Mouse (Mus musculus): ENCODE results near the gene Brd3. TPM values are rescaled to one million over a fixed set of nuclear protein-coding genes. Genes with fewer than 3 reads are reported as not detected.

Brd3 gene
- polyA plus RNA-seq, 1 experiment from 2014 or later = 26.2 TPM

DNA sequence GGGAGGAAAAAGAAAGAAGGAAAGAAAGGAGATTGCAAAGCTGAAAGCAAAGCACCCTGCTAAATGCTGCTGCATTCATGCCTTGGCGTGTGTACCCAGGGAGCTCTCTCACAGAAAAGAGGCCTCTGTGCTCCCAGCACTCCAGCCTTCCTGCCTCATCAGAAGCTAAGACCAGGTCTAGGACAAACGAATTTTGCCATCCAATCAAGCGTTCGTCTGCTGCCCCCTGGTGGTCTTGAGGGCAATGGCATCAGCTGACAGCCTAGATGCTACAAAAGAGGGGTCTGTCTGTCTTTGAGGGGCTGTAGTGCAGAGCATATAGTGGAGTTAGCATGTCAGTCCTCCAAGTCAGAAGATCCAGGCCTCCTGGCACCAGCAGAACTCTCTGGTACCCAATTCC lies 79.4 kb downstream of the Brd3 start:
- peak; percentile 83 for DNase-seq
- Histone ChIP-seq H3K9me3 (ENCODE audit: low read length) (no peaks in the 10 kb centered on the region), H3K36me3 (replicated peaks; ENCODE audit: insufficient read depth, low read length) (no peaks in the 10 kb centered on the region), H3K4me3 (ENCODE audit: low read depth, low read length) (no peak overlapping the region), H3K27me3 (ENCODE audit: insufficient read depth, low read length) (peaks cover 8% of the 10 kb centered on the region), H3K9ac (replicated peaks) (no peak overlapping the region), H3K4me1 (ENCODE audit: insufficient read depth) (peaks cover 32% of the 10 kb centered on the region), H3K4me2 (ENCODE audit: low read depth, low read length) (no peak overlapping the region), H3K27ac (ENCODE audit: low read depth) (no peak overlapping the region)
- peak; percentile 99 for TF ChIP-seq CTCF (IDR thresholded peaks at IDR 0.05; ENCODE audit: low read depth)
- no peak for TF ChIP-seq EP300 (IDR thresholded peaks at IDR 0.05; ENCODE audit: low read depth)
- ATAC-seq = no peak
- 0% methylated on average over 4 of the region's 4 CpGs for WGBS (ENCODE audit: insufficient replicate concordance)

DNA sequence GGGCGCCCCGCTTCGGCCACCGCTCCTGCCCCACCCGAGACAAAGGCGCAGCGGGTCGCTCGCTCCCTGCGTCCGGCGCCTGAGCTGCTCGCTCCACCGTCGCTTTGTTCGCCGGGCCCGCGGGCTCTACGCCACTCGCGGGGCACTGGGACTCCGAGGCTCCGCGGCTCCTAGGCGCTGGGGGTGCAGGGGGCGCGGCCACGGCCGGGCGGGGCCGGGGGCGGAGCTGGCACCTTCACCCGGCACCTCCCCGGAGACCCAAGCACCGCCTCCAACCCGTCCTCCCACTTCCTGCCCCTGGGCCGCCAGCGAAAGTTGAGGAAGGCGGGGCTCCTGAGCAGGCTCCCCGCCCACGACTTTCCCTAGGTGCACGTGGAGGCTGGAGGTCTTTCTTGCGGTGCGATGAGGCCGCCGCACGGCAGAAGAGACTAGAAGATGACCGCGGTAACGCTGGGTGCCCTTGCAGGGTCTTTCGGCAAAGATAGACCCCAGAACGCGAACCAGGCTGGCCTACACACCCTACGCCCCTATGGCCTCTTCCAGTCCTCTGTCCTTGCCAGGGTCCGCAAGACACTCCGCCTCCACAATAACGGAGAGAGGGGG lies 80.5 kb downstream of the Brd3 start, which contains the start of gene Vav2:
Gene Vav2, minus strand, starts transcription at position 179 of the 603 bp plus-strand sequence.
- Histone ChIP-seq H3K9me3 (ENCODE audit: low read length) (no peaks in the 10 kb centered on the region), H3K4me1 (ENCODE audit: insufficient read depth) (peaks cover 32% of the 10 kb centered on the region), H3K4me2 (ENCODE audit: low read depth, low read length) (peak within 1 kb of the TSS; percentile 98), H3K27ac (ENCODE audit: low read depth) (peak within 1 kb of the TSS; percentile 89), H3K27me3 (ENCODE audit: insufficient read depth, low read length) (peaks cover 8% of the 10 kb centered on the region), H3K4me3 (ENCODE audit: low read depth, low read length) (peak within 1 kb of the TSS; percentile 88), H3K9ac (replicated peaks) (peak within 1 kb of the TSS; percentile 83), H3K36me3 (replicated peaks; ENCODE audit: insufficient read depth, low read length) (no peaks in the 10 kb centered on the region)
- DNase-seq (peak; percentile 94), ATAC-seq (peak; percentile 95)
- 2% methylated on average over 40 of the region's 58 CpGs for WGBS (ENCODE audit: insufficient replicate concordance)
- TF ChIP-seq CTCF (IDR thresholded peaks at IDR 0.05; ENCODE audit: low read depth) (peak; percentile 27; the same call in 1 of the 2 replicates), EP300 (IDR thresholded peaks at IDR 0.05; ENCODE audit: low read depth) (no peak)

DNA sequence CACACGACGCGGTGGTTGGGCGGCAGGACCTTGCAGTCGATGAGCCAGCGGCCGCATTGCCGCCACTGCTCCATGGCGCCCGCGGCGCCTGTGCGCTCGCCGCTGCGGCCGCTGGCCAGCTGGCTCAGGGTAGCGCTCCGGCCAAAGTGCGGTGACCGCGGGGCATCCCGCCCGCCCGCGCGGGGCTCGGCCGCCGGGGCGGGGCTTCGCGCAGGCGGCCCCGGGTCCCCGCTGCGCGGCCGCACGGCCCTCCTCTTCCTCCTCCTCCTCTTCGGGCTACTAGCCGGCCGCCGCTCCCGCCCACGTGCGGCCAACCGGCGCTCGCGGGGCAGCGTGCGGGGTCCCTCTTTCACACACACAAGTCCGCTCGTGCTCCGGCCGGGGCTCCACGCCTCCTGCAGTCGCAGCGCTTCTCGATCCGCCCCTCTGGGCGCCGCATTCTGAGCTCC lies 81.0 kb downstream of the Brd3 start:
- DNase-seq = peak; percentile 66
- Histone ChIP-seq H3K4me2 (ENCODE audit: low read depth, low read length) (peak overlapping the region; percentile 98), H3K9me3 (ENCODE audit: low read length) (no peaks in the 10 kb centered on the region), H3K4me3 (ENCODE audit: low read depth, low read length) (peak overlapping the region; percentile 88), H3K36me3 (replicated peaks; ENCODE audit: insufficient read depth, low read length) (no peaks in the 10 kb centered on the region), H3K27ac (ENCODE audit: low read depth) (peak overlapping the region; percentile 89), H3K9ac (replicated peaks) (peak overlapping the region; percentile 83), H3K27me3 (ENCODE audit: insufficient read depth, low read length) (peaks cover 8% of the 10 kb centered on the region), H3K4me1 (ENCODE audit: insufficient read depth) (peaks cover 32% of the 10 kb centered on the region)
- ATAC-seq = peak; percentile 82
- WGBS (ENCODE audit: insufficient replicate concordance) = under 1% methylated on average over 63 of the region's 64 CpGs
- TF ChIP-seq CTCF (IDR thresholded peaks at IDR 0.05; ENCODE audit: low read depth) (no peak), EP300 (IDR thresholded peaks at IDR 0.05; ENCODE audit: low read depth) (no peak)

DNA sequence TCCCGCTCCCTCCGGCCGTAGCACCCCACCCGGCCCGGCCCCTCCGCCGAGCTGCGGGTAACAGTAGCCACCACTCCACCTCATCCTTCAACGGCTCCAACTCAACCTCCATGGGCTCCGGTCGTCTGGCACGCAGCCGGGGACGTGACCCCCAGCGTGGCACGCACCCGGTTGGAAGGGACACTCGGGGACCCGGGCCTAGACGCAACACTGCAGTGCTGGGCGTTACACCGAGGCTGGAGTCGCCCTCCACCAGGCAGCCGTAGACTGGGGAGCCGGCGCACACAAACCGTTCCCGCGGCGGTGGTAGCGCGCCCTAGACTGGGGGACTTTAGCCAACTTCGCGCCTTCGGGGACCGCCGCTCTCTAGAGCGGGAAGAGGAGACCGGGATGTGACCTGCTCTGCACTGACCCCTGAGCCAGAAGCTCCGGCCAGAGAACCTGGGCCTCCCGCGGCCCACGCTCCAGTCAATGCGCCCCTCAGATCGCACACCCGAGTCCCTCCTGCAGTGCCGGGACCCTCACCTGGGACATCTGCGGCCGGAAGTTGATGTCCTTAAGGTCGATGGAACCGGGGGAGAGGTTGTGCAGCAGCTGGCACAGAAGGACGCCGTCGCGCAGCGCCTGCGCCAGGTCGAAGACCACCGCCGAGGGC lies 81.6 kb downstream of the Brd3 start:
- no peaks in the 10 kb centered on the region for H3K36me3 ChIP-seq (replicated peaks; ENCODE audit: insufficient read depth, low read length)
- peak overlapping the region; percentile 89 for H3K27ac ChIP-seq (ENCODE audit: low read depth)
- no peaks in the 10 kb centered on the region for H3K9me3 ChIP-seq (ENCODE audit: low read length)
- H3K4me2 ChIP-seq (ENCODE audit: low read depth, low read length) = peak overlapping the region; percentile 98
- H3K27me3 ChIP-seq (ENCODE audit: insufficient read depth, low read length) = peaks cover 8% of the 10 kb centered on the region
- ATAC-seq (peak; percentile 7; the same call in 1 of the 2 replicates), DNase-seq (no peak)
- peaks cover 32% of the 10 kb centered on the region for H3K4me1 ChIP-seq (ENCODE audit: insufficient read depth)
- WGBS (ENCODE audit: insufficient replicate concordance) = under 1% methylated on average over 58 of the region's 60 CpGs
- H3K9ac ChIP-seq (replicated peaks) = peak overlapping the region; percentile 83
- TF ChIP-seq EP300 (IDR thresholded peaks at IDR 0.05; ENCODE audit: low read depth) = no peak
- TF ChIP-seq CTCF (IDR thresholded peaks at IDR 0.05; ENCODE audit: low read depth) = no peak
- peak overlapping the region; percentile 88 for H3K4me3 ChIP-seq (ENCODE audit: low read depth, low read length)

DNA sequence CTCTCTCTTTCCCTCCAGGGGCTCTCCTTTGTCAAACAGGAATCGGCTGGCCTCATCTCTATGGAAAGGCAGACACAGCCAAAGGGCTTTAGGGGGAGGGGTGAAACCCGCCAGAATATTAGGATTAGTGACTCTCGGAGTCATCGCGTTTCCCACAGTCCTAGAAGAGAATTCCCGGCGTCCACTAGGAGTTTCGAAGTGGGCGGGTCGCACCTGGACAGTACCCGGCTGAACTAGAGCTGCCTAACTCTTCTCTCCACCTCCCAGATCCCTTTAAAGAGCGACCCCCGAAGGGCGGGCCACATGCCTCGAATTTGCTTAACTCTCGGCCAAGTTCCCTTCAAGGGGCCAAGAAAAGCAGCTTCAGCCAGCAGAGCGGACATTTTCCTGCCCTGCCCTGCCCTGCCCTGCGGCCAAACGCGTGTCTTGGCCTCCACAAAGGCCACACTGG lies 82.3 kb downstream of the Brd3 start:
- peak overlapping the region; percentile 89; the same call in 1 of the 2 replicates for H3K27ac ChIP-seq (ENCODE audit: low read depth)
- 10% methylated on average over 20 of the region's 20 CpGs for WGBS (ENCODE audit: insufficient replicate concordance)
- no peak for DNase-seq

DNA sequence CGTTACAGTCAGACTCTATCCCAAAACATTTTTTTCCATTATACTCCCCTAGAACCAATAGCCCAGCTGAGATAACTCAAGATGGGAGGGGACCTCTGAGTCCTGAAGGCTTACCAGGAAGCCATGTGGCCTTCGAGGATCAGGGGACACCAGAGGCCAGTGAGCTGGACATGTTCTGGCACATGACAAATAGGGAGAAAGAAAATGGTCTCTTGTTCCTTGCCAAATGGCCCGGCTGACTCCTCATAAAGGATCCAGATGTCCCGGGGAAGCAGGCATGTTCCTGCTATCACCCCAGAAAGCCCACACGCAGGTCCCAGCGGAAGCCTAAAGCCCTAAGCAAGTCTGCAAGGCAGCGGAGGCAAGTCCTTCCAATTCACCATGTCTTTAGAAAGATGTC lies 83.9 kb downstream of the Brd3 start:
- Histone ChIP-seq H3K27me3 (ENCODE audit: insufficient read depth, low read length) (peaks cover 8% of the 10 kb centered on the region), H3K9ac (replicated peaks) (0 out of 2 replicates have a peak overlapping the region, but pooled peaks have one; percentile 16), H3K36me3 (replicated peaks; ENCODE audit: insufficient read depth, low read length) (no peaks in the 10 kb centered on the region), H3K4me2 (ENCODE audit: low read depth, low read length) (0 out of 2 replicates have a peak overlapping the region, but pooled peaks have one; percentile 98), H3K4me3 (ENCODE audit: low read depth, low read length) (no peak overlapping the region), H3K27ac (ENCODE audit: low read depth) (no peak overlapping the region), H3K4me1 (ENCODE audit: insufficient read depth) (peaks cover 50% of the 10 kb centered on the region), H3K9me3 (ENCODE audit: low read length) (no peaks in the 10 kb centered on the region)
- 75% methylated on average over 7 of the region's 7 CpGs for WGBS (ENCODE audit: insufficient replicate concordance)
- ATAC-seq (no peak), DNase-seq (no peak)
- TF ChIP-seq EP300 (IDR thresholded peaks at IDR 0.05; ENCODE audit: low read depth) (no peak), CTCF (IDR thresholded peaks at IDR 0.05; ENCODE audit: low read depth) (no peak)

More for the DNA sequence above, 82.3 kb downstream of the Brd3 start:
- Histone ChIP-seq H3K4me3 (ENCODE audit: low read depth, low read length) (peak overlapping the region; percentile 88), H3K4me1 (ENCODE audit: insufficient read depth) (peaks cover 35% of the 10 kb centered on the region), H3K9me3 (ENCODE audit: low read length) (no peaks in the 10 kb centered on the region), H3K27me3 (ENCODE audit: insufficient read depth, low read length) (peaks cover 8% of the 10 kb centered on the region), H3K9ac (replicated peaks) (peak overlapping the region; percentile 83), H3K36me3 (replicated peaks; ENCODE audit: insufficient read depth, low read length) (no peaks in the 10 kb centered on the region), H3K4me2 (ENCODE audit: low read depth, low read length) (peak overlapping the region; percentile 98)
- ATAC-seq = no peak
- TF ChIP-seq EP300 (IDR thresholded peaks at IDR 0.05; ENCODE audit: low read depth) (no peak), CTCF (IDR thresholded peaks at IDR 0.05; ENCODE audit: low read depth) (0 out of 2 replicates have a peak, but pooled peaks have one; percentile 3)
